Mouse (Mus musculus) G1E (cell line): ENCODE data around the gene Pan2.

Experiments
- CTCF ChIP-seq: IDR thresholded peaks from 2 replicates; pipeline ENCODE4 v1.5.1; 2012; ENCODE audit warnings: low read depth, low read length, inconsistent platforms, mixed read lengths
- GATA1 ChIP-seq: IDR thresholded peaks from 2 replicates; pipeline ENCODE4 v1.6.1; 2012; ENCODE audit warnings: borderline replicate concordance, low read length, inconsistent platforms, mixed read lengths
- GATA2 ChIP-seq: IDR thresholded peaks from 2 replicates; pipeline ENCODE4 v1.6.1; 2012; ENCODE audit warnings: low read depth, low read length, inconsistent platforms, borderline replicate concordance
- POLR2AphosphoS5 ChIP-seq: IDR thresholded peaks from 2 replicates; pipeline ENCODE4 v1.6.1; 2012; ENCODE audit warnings: low read depth, low read length, inconsistent platforms; ENCODE audit not compliant: insufficient replicate concordance
- TAL1 ChIP-seq: conservative IDR thresholded peaks from 2 replicates; pipeline ENCODE4 v1.6.1; 2012; ENCODE audit warnings: low read depth, low read length, inconsistent platforms, mixed read lengths

GRCm38 (mm10) chr10:128340257-128340656 is 37.1 kb downstream of the Pan2 start:
- no peak for TF ChIP-seq CTCF
- TF ChIP-seq TAL1: no peak
- no peak for TF ChIP-seq GATA1
- TF ChIP-seq POLR2AphosphoS5: no peak
- TF ChIP-seq GATA2: no peak
